In genomic region chr1:162180451-162180850, GRCm38 (mm10) we compare ENCODE assay signal across 24 mouse cellular contexts.
DNase-seq lines count a peak whose midpoint lies in the region; ATAC-seq and TF ChIP-seq lines count a peak whose summit lies in the region.
"Had no signal": no experiment of that assay in that cellular context is flagged by ENCODE, and none has a peak within 500 bp of the region (broad histone marks: within the 10 kb centered on the region; RNA-seq: fewer than 3 reads in every experiment).

No protein-coding gene starts in this region.

- no peak for TF ChIP-seq CTCF in liver, postnatal 0 days (IDR thresholded peaks at IDR 0.05; ENCODE audit: low read depth)

- H3K4me1 ChIP-seq in kidney, embryonic 14.5 days (ENCODE audit: control insufficient read depth, insufficient read depth, low read length): peaks cover 21% of the 10 kb centered on the region
- peaks cover 50% of the 10 kb centered on the region for H3K4me1 ChIP-seq in embryonic facial prominence, embryonic 14.5 days (ENCODE audit: control insufficient read depth, insufficient read depth, low read length)
- peaks cover 40% of the 10 kb centered on the region for H3K4me1 ChIP-seq in limb, embryonic 15.5 days
- H3K4me1 ChIP-seq in hindbrain, embryonic 14.5 days (replicated peaks; ENCODE audit: control insufficient read depth, insufficient read depth, low read length): peaks cover 21% of the 10 kb centered on the region
- no peaks in the 10 kb centered on the region for H3K4me1 ChIP-seq in liver, postnatal 0 days (ENCODE audit: insufficient read depth)
- peaks cover 8% of the 10 kb centered on the region for H3K4me1 ChIP-seq in hindbrain, embryonic 16.5 days (ENCODE audit: control insufficient read depth, insufficient read depth, low read depth, low read length)
- H3K4me1 ChIP-seq: liver, embryonic 12.5 days had no signal

- no peaks in the 10 kb centered on the region for H3K9me3 ChIP-seq in kidney, embryonic 14.5 days (ENCODE audit: control insufficient read depth, low read length)
- no peaks in the 10 kb centered on the region for H3K9me3 ChIP-seq in embryonic facial prominence, embryonic 14.5 days (ENCODE audit: control insufficient read depth, low read length)
- H3K9me3 ChIP-seq in limb, embryonic 15.5 days: no peaks in the 10 kb centered on the region
- H3K9me3 ChIP-seq in hindbrain, embryonic 14.5 days (ENCODE audit: control insufficient read depth, low read length): no peaks in the 10 kb centered on the region
- no peaks in the 10 kb centered on the region for H3K9me3 ChIP-seq in liver, postnatal 0 days (ENCODE audit: low read length)
- H3K9me3 ChIP-seq in hindbrain, embryonic 16.5 days (ENCODE audit: control insufficient read depth, low read length): no peaks in the 10 kb centered on the region
- H3K9me3 ChIP-seq: embryonic facial prominence, embryonic 12.5 days; forebrain, embryonic 15.5 days; liver, embryonic 12.5 days; midbrain, embryonic 15.5 days; neural tube, embryonic 13.5 days had no signal

- H3K27me3 ChIP-seq in kidney, embryonic 14.5 days (ENCODE audit: control insufficient read depth, insufficient read depth, low read length): no peaks in the 10 kb centered on the region
- H3K27me3 ChIP-seq in embryonic facial prominence, embryonic 14.5 days (replicated peaks; ENCODE audit: control insufficient read depth, insufficient read depth, low read length): no peaks in the 10 kb centered on the region
- no peaks in the 10 kb centered on the region for H3K27me3 ChIP-seq in limb, embryonic 15.5 days
- no peaks in the 10 kb centered on the region for H3K27me3 ChIP-seq in hindbrain, embryonic 14.5 days (ENCODE audit: control insufficient read depth, insufficient read depth, low read length)
- H3K27me3 ChIP-seq in liver, postnatal 0 days (ENCODE audit: insufficient read depth, low read length): no peaks in the 10 kb centered on the region
- H3K27me3 ChIP-seq in hindbrain, embryonic 16.5 days (replicated peaks; ENCODE audit: control insufficient read depth, insufficient read depth, low read length): no peaks in the 10 kb centered on the region
- H3K27me3 ChIP-seq: embryonic facial prominence, embryonic 12.5 days; forebrain, embryonic 15.5 days; liver, embryonic 12.5 days; midbrain, embryonic 15.5 days; neural tube, embryonic 13.5 days had no signal

- H3K4me2 ChIP-seq in kidney, embryonic 14.5 days (replicated peaks; ENCODE audit: low read depth, low read length): no peak overlapping the region
- no peak overlapping the region for H3K4me2 ChIP-seq in embryonic facial prominence, embryonic 14.5 days (ENCODE audit: low read depth, low read length)
- H3K4me2 ChIP-seq in limb, embryonic 15.5 days: no peak overlapping the region
- H3K4me2 ChIP-seq in hindbrain, embryonic 14.5 days (replicated peaks): no peak overlapping the region
- no peak overlapping the region for H3K4me2 ChIP-seq in liver, postnatal 0 days (ENCODE audit: low read depth, low read length)
- no peak overlapping the region for H3K4me2 ChIP-seq in hindbrain, embryonic 16.5 days (ENCODE audit: low read length)
- H3K4me2 ChIP-seq: embryonic facial prominence, embryonic 12.5 days; forebrain, embryonic 15.5 days; heart, embryonic 11.5 days; liver, embryonic 12.5 days; midbrain, embryonic 15.5 days; neural tube, embryonic 13.5 days had no signal

- no peak overlapping the region for H3K9ac ChIP-seq in kidney, embryonic 14.5 days (ENCODE audit: low read depth, low read length)
- no peak overlapping the region for H3K9ac ChIP-seq in embryonic facial prominence, embryonic 14.5 days (ENCODE audit: low read depth, low read length)
- no peak overlapping the region for H3K9ac ChIP-seq in limb, embryonic 15.5 days
- H3K9ac ChIP-seq in hindbrain, embryonic 14.5 days: no peak overlapping the region
- H3K9ac ChIP-seq in liver, postnatal 0 days (replicated peaks): no peak overlapping the region
- H3K9ac ChIP-seq in hindbrain, embryonic 16.5 days (ENCODE audit: low read depth, low read length): no peak overlapping the region
- H3K9ac ChIP-seq: embryonic facial prominence, embryonic 12.5 days; forebrain, embryonic 15.5 days; liver, embryonic 12.5 days; midbrain, embryonic 15.5 days; neural tube, embryonic 13.5 days had no signal

- ATAC-seq in kidney, embryonic 14.5 days (ENCODE audit: low FRiP score, low TSS enrichment): peak; percentile 59
- no peak for ATAC-seq in embryonic facial prominence, embryonic 14.5 days (ENCODE audit: low read depth)
- no peak for ATAC-seq in limb, embryonic 15.5 days (ENCODE audit: insufficient number of reproducible peaks, low FRiP score, low TSS enrichment, low read depth)
- ATAC-seq in hindbrain, embryonic 14.5 days (ENCODE audit: low FRiP score): no peak
- no peak for ATAC-seq in liver, postnatal 0 days
- ATAC-seq in hindbrain, embryonic 16.5 days: no peak
- ATAC-seq: forebrain, embryonic 15.5 days; hindbrain, postnatal 0 days; liver, embryonic 12.5 days; midbrain, embryonic 15.5 days had no signal

- H3K36me3 ChIP-seq in kidney, embryonic 14.5 days (ENCODE audit: control insufficient read depth, insufficient read depth, low read length): no peaks in the 10 kb centered on the region
- no peaks in the 10 kb centered on the region for H3K36me3 ChIP-seq in embryonic facial prominence, embryonic 14.5 days (ENCODE audit: control insufficient read depth, insufficient read depth, low read length)
- no peaks in the 10 kb centered on the region for H3K36me3 ChIP-seq in limb, embryonic 15.5 days
- no peaks in the 10 kb centered on the region for H3K36me3 ChIP-seq in hindbrain, embryonic 14.5 days (replicated peaks; ENCODE audit: control insufficient read depth, insufficient read depth)
- no peaks in the 10 kb centered on the region for H3K36me3 ChIP-seq in liver, postnatal 0 days (replicated peaks; ENCODE audit: insufficient read depth, low read length)
- no peaks in the 10 kb centered on the region for H3K36me3 ChIP-seq in hindbrain, embryonic 16.5 days (ENCODE audit: control insufficient read depth, insufficient read depth, low read length)
- H3K36me3 ChIP-seq: embryonic facial prominence, embryonic 12.5 days; forebrain, embryonic 15.5 days; liver, embryonic 12.5 days; midbrain, embryonic 15.5 days; neural tube, embryonic 13.5 days had no signal

- no peak overlapping the region for H3K27ac ChIP-seq in kidney, embryonic 14.5 days (ENCODE audit: low read depth, low read length)
- peak overlapping the region; percentile 71; the same call in 1 of the 2 replicates for H3K27ac ChIP-seq in embryonic facial prominence, embryonic 14.5 days (replicated peaks; ENCODE audit: low read depth, low read length)
- peak overlapping the region; percentile 50; the same call in 1 of the 2 replicates for H3K27ac ChIP-seq in limb, embryonic 15.5 days
- H3K27ac ChIP-seq in hindbrain, embryonic 14.5 days: no peak overlapping the region
- no peak overlapping the region for H3K27ac ChIP-seq in liver, postnatal 0 days (ENCODE audit: low read depth)
- H3K27ac ChIP-seq in hindbrain, embryonic 16.5 days (ENCODE audit: low read depth, low read length): no peak overlapping the region
- H3K27ac ChIP-seq: forebrain, embryonic 15.5 days; hindbrain, postnatal 0 days; liver, embryonic 12.5 days; midbrain, embryonic 15.5 days; neural tube, embryonic 13.5 days had no signal

- no peak overlapping the region for H3K4me3 ChIP-seq in kidney, embryonic 14.5 days (ENCODE audit: low read length)
- no peak overlapping the region for H3K4me3 ChIP-seq in embryonic facial prominence, embryonic 14.5 days (ENCODE audit: low read depth, low read length)
- no peak overlapping the region for H3K4me3 ChIP-seq in limb, embryonic 15.5 days
- no peak overlapping the region for H3K4me3 ChIP-seq in hindbrain, embryonic 14.5 days (replicated peaks; ENCODE audit: low read length)
- H3K4me3 ChIP-seq in liver, postnatal 0 days (ENCODE audit: low read depth, low read length): no peak overlapping the region
- H3K4me3 ChIP-seq in hindbrain, embryonic 16.5 days (ENCODE audit: low read length): no peak overlapping the region
- H3K4me3 ChIP-seq: embryonic facial prominence, embryonic 12.5 days; forebrain, embryonic 15.5 days; liver, embryonic 12.5 days; midbrain, embryonic 15.5 days; neural tube, embryonic 13.5 days had no signal

- 32% methylated on average over 7 of the region's 7 CpGs for WGBS in kidney, embryonic 14.5 days
- WGBS in embryonic facial prominence, embryonic 14.5 days: 37% methylated on average over 7 of the region's 7 CpGs
- WGBS in limb, embryonic 15.5 days: 40% methylated on average over 7 of the region's 7 CpGs
- WGBS in hindbrain, embryonic 14.5 days: 78% methylated on average over 7 of the region's 7 CpGs
- WGBS in liver, postnatal 0 days (ENCODE audit: insufficient replicate concordance): 71% methylated on average over 7 of the region's 7 CpGs
- WGBS in hindbrain, embryonic 16.5 days: 73% methylated on average over 7 of the region's 7 CpGs

- no peak for TF ChIP-seq EP300 in liver, postnatal 0 days (IDR thresholded peaks at IDR 0.05; ENCODE audit: low read depth)

- no peak for DNase-seq in kidney, adult 11 months
- peak; percentile 75 for DNase-seq in embryonic facial prominence, embryonic 14.5 days (ENCODE audit: low spot score)
- DNase-seq in kidney, postnatal 10 days: peak; percentile 31
- DNase-seq in hindbrain, embryonic 14.5 days (ENCODE audit: low spot score): no peak
- DNase-seq in liver, postnatal 0 days: no peak
- DNase-seq: adrenal gland, postnatal 25 days; cerebellum, adult 9-11 months; gastrocnemius, postnatal 10 days; left cerebral cortex, postnatal 4 days; lung, adult 2 months; lung, postnatal 4 days; retina, postnatal 1 day; right cerebral cortex, postnatal 4 days; thymus, postnatal 14 days had no signal

Comparison
In these comparisons a context has a peak if more than half of its experiments do, and no peak if none do; other contexts are left out.
1. DNase-seq: peak in embryonic facial prominence, embryonic 14.5 days (single experiment) and kidney, postnatal 10 days (single experiment); none in kidney, adult 11 months (single experiment), hindbrain, embryonic 14.5 days (single experiment) and liver, postnatal 0 days (single experiment).
2. H3K27ac ChIP-seq: peak in embryonic facial prominence, embryonic 14.5 days (single experiment) and limb, embryonic 15.5 days (single experiment); none in kidney, embryonic 14.5 days (single experiment), hindbrain, embryonic 14.5 days (single experiment), liver, postnatal 0 days (single experiment) and hindbrain, embryonic 16.5 days (single experiment).